Mouse (Mus musculus) forebrain, embryonic 13.5 days (tissue): Measurements from ENCODE around the gene Pax6. TPM values are rescaled to one million over a fixed set of nuclear protein-coding genes. Genes with fewer than 3 reads are reported as not detected.

Source experiments
- ATAC-seq: fragments of 200-750 bp; cut with Nextera tagmentation; 2 replicates; pipeline ENCODE4 v1.8.0; 2017
- H3K27ac ChIP-seq: fragments of 300-500 bp; sonication (generic); 2 replicates; pipeline ENCODE4 v1.5.1; 2015; ENCODE audit warnings: inconsistent platforms, mild to moderate bottlenecking, moderate library complexity
- H3K27me3 ChIP-seq: fragments of 300-500 bp; sonication (generic); 2 replicates; pipeline ENCODE4 v1.6.1; 2015; ENCODE audit warnings: mild to moderate bottlenecking, inconsistent platforms
- H3K36me3 ChIP-seq: fragments of 300-500 bp; sonication (generic); 2 replicates; pipeline ENCODE4 v1.6.1; 2015; ENCODE audit warnings: mild to moderate bottlenecking, inconsistent platforms; ENCODE audit not compliant: poor library complexity, severe bottlenecking
- H3K4me1 ChIP-seq: fragments of 300-500 bp; sonication (generic); 2 replicates; pipeline ENCODE4 v1.6.1; 2015; ENCODE audit warnings: inconsistent platforms
- H3K4me2 ChIP-seq: fragments of 300-500 bp; sonication (generic); 2 replicates; pipeline ENCODE4 v1.6.1; 2015; ENCODE audit warnings: inconsistent platforms, mild to moderate bottlenecking, moderate library complexity
- H3K4me3 ChIP-seq: fragments of 300-500 bp; sonication (generic); 2 replicates; pipeline ENCODE4 v1.5.1; 2015; ENCODE audit warnings: mild to moderate bottlenecking, inconsistent platforms
- H3K9ac ChIP-seq: fragments of 300-500 bp; sonication (generic); 2 replicates; pipeline ENCODE4 v1.6.1; 2015; ENCODE audit warnings: mild to moderate bottlenecking, inconsistent platforms
- H3K9me3 ChIP-seq: fragments of 300-500 bp; sonication (generic); replicated peaks from 2 replicates; pipeline ENCODE4 v1.6.1; 2016; ENCODE audit warnings: inconsistent platforms
- WGBS: fragments of 180-500 bp; shearing (Covaris S2); methylation state at CpG from one replicate; pipeline ENCODE4 v1.1.7; 2015; 5-methylcytosine and 5-hydroxymethylcytosine counted together
- polyA plus RNA-seq: library from polyadenylated mRNA; unstranded; fragments of >200 nt; fragmentation: Nextera tagmentation; extraction: Ambion mirVana; gene quantifications from 2 replicates; pipeline ENCODE4 v1.2.1, GENCODE M21; 2015

The Pax6 gene
- polyA plus RNA-seq, 1 experiment from 2014 or later, result 92.7 TPM

DNA sequence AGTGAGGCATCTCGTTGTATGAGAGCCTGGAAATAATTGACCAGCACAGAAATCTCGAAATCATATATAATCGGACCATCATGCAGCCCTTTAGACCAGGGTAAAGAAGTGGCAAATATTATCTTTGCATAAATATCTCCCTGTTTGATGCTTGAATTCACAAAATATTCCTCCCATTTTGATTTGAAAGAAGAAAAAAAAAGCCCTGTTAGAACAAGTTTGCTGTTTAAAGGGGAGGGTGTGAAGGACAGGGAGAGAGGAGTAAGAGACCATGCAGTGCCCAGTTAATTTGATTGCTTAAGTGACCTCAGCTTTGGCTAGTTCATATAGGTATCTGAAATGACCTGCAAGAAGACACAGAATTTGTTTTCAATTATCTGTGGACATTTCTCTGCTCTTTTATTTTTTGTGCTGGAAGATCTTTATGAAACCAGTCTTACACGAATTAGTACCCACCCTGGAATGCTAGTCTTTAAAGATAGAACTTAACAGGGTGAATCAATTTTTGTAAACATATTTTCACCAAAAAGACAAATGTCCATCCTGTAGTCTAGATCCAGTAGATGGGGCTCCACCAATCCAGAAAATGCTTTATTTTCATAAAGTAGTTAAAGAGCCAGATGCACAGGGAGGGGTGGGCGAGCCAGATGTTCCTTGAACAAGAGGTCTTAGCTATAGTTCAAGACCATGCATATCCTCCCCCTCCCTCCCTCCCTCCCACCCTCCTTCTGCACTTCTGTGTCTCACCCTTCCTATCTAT is 3.0 kb upstream of the Pax6 start:
- Histone ChIP-seq H3K4me3 (no peak overlapping the region), H3K4me1 (peaks cover 63% of the 10 kb centered on the region), H3K4me2 (no peak overlapping the region), H3K9me3 (no peaks in the 10 kb centered on the region), H3K9ac (no peak overlapping the region), H3K27ac (no peak overlapping the region), H3K27me3 (peaks cover 89% of the 10 kb centered on the region), H3K36me3 (no peaks in the 10 kb centered on the region)
- 36% methylated on average over 5 of the region's 5 CpGs for WGBS
- ATAC-seq, result no peak

DNA sequence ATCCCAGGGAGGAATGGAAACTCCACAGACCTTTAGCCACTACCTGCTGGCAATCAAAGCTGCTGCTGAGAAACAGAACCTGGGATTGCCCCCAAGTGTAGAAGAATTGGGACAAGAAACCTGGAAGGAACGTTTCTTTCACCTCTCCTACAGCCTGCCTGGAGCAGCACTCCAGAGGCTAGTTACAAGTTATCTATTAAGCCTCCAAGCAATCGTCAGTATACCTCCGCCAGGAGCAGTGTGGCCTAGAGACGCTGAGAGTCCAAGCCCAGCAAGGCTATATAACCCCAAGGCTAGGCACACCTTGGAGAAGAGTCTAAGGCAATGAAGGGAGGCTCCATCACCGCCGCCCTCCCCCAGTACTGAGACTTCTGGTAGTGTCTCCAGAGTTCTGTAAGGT is 2.4 kb upstream of the Pax6 start:
- Histone ChIP-seq H3K36me3 (no peaks in the 10 kb centered on the region), H3K27ac (no peak overlapping the region), H3K4me3 (no peak overlapping the region), H3K9ac (no peak overlapping the region), H3K4me2 (peak overlapping the region; percentile 78; the same call in 1 of the 2 replicates), H3K9me3 (no peaks in the 10 kb centered on the region), H3K27me3 (peaks cover 92% of the 10 kb centered on the region), H3K4me1 (peaks cover 64% of the 10 kb centered on the region)
- no peak for ATAC-seq
- 36% methylated on average over 6 of the region's 6 CpGs for WGBS

DNA sequence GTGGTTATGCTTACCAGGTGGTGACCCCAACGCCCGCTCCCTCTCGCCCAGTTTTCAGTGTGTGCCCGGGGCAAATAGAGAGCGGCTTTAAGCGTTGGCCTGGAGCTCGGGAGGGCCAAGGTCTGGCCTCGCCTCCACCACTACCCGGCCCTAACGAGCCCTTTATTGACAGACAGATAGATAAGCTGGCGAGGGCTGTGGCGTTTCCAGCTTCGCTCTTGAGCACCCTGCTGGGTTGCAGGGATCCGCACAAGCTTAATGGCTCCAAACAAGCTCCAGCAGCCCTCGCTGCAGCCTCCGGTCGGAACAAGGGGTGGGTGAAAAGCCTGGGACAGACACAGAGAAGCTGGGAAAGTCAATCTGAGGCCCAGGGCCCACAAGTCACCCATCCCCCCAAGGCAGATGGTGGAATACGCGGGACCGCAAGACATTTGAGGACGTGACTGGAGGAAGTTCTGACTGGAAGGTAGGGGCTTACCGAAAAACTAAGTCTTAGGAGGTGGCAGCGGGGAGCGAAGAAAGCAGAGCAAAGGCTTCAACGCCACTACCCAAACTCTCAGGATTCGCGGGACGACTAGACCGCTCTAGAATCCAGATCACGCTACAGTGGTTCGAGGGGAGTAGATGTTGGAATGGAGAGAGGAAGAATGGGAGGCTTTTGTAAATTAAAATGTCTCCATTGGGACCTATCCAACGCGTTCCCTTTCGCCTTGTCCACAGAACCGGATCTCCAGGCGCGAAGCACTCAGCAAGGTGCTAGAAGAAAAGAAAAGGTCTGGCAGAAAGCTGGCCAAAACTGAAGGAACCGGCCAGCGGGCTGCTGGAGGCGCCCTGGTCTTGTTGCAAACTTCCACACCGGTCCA is 1.7 kb upstream of the Pax6 start:
- H3K27me3 ChIP-seq, result peaks cover 94% of the 10 kb centered on the region
- no peaks in the 10 kb centered on the region for H3K9me3 ChIP-seq
- 8% methylated on average over 41 of the region's 41 CpGs for WGBS
- no peak for ATAC-seq
- H3K4me1 ChIP-seq, result peaks cover 65% of the 10 kb centered on the region
- peak overlapping the region; percentile 78 for H3K4me2 ChIP-seq
- no peaks in the 10 kb centered on the region for H3K36me3 ChIP-seq
- H3K9ac ChIP-seq, result no peak overlapping the region
- H3K4me3 ChIP-seq, result 0 out of 2 replicates have a peak overlapping the region, but pooled peaks have one; percentile 72
- H3K27ac ChIP-seq, result no peak overlapping the region

DNA sequence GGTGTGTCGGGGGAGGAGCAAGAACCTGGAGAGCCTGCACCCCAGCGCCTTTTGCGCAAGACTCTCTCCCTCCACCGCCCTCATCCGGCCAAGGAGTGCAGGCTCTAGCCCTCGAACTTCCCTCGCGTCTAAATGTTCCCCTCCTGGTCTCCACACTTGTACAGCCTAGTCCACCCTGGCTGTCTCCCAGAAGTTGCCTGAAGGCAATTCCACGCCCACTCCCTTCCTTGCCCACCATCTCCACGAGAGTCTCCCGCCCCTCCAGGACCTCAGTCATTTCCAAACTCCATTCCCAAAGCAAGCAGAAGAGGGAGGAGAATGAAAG is 1.1 kb upstream of the Pax6 start:
- no peak overlapping the region for H3K27ac ChIP-seq
- H3K36me3 ChIP-seq, result no peaks in the 10 kb centered on the region
- no peak for ATAC-seq
- peaks cover 97% of the 10 kb centered on the region for H3K27me3 ChIP-seq
- H3K9me3 ChIP-seq, result no peaks in the 10 kb centered on the region
- 4% methylated on average over 11 of the region's 11 CpGs for WGBS
- peaks cover 71% of the 10 kb centered on the region for H3K4me1 ChIP-seq
- H3K4me3 ChIP-seq, result 0 out of 2 replicates have a peak overlapping the region, but pooled peaks have one; percentile 72
- no peak overlapping the region for H3K9ac ChIP-seq
- peak overlapping the region; percentile 78 for H3K4me2 ChIP-seq

DNA sequence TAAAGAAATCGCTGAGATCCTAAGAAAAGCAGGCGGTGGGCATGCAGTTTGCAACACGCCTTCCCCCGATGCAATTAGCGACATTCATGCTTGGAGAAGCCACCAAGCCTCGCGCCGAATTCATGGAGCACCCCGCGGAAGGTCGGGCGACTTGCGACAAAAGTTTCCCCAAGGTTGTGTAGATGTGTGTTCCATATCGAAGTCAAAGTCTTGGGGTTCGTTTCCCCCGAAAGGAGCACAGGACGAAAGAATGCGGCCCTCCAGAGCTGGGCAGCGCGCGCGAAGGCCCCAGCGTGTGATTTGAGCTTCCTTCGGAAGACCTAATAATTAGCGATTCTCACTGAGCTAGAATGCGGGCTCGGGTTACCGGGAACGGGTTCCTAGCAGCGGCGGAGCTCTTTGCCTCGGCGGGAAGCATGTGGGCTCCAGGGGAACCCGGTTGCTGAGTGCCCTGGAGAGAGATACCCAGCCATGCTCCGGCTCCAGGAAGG is 716 bp downstream of the Pax6 start:
- Histone ChIP-seq H3K27ac (peak overlapping the region; percentile 95), H3K4me3 (peak overlapping the region; percentile 72), H3K4me2 (peak overlapping the region; percentile 78), H3K36me3 (no peaks in the 10 kb centered on the region), H3K4me1 (peaks cover 81% of the 10 kb centered on the region), H3K27me3 (peaks cover 96% of the 10 kb centered on the region), H3K9me3 (no peaks in the 10 kb centered on the region), H3K9ac (peak overlapping the region; percentile 81)
- under 1% methylated on average over 35 of the region's 35 CpGs for WGBS
- no peak for ATAC-seq

DNA sequence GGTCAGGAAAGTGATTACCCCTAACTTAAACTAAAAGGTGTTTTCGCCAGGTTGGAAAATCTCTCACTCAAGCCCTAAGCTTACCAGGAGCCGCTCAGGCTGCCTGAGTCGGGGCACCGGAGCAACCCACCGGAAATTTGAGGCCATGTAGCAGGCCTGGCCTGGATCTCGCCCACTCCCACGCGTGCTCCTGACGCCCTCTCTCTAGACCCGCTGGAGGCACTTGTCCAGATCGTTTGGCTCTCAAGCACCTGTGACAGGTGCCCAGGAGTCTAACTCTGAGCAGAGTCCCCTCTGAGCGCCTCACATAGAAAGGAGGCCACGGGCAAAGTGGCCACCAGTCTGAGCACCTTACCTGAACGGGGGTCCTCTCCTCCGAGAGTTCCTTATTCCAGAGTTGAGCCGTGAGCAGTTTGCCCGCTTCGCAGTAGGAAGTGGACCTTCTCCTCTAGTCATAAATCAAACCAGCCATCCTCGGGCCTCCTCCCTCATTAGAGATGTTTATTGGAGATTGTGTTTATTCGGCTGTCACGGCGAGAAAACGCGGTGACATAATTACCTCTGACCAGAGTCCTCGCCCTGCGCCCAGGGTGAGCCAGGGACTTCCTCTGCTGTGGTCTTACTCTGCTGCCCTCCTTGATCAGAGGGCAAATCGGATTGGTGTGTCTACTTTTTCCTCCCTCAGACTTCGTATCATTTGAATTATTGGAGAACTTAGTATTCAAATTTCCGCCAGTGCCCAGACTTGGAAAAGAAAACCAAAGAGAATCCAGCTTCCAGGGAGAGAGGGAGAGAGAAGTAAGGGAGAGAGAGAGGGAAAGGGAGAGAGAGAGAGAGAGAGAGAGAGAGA is 1.4 kb downstream of the Pax6 start:
- H3K4me1 ChIP-seq, result peaks cover 86% of the 10 kb centered on the region
- H3K36me3 ChIP-seq, result no peaks in the 10 kb centered on the region
- peak overlapping the region; percentile 81 for H3K9ac ChIP-seq
- peaks cover 93% of the 10 kb centered on the region for H3K27me3 ChIP-seq
- peak overlapping the region; percentile 78 for H3K4me2 ChIP-seq
- H3K27ac ChIP-seq, result peak overlapping the region; percentile 95
- H3K9me3 ChIP-seq, result no peaks in the 10 kb centered on the region
- 3% methylated on average over 29 of the region's 29 CpGs for WGBS
- ATAC-seq, result no peak
- peak overlapping the region; percentile 72 for H3K4me3 ChIP-seq

DNA sequence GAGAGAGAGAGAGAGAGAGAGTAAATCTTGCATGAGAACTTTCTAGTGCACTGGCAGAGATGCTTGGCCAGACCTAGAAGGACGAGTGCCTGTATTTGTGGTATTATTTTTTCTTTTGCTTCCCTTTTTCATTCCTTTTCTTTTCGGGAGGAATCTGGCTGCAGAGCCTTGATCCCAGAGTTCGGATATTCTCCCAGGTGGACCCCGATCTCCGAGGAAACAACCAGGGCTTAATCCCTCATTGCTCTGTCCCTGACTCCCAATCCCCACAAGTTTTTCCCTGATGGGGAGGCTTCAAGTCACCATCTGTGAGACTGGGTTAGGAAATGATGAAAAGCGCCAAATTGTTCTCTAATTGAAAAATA is 2.0 kb downstream of the Pax6 start:
- peak overlapping the region; percentile 81 for H3K9ac ChIP-seq
- WGBS, result 6% methylated on average over 6 of the region's 6 CpGs
- no peaks in the 10 kb centered on the region for H3K36me3 ChIP-seq
- H3K4me1 ChIP-seq, result peaks cover 89% of the 10 kb centered on the region
- H3K9me3 ChIP-seq, result no peaks in the 10 kb centered on the region
- peak overlapping the region; percentile 78 for H3K4me2 ChIP-seq
- H3K27ac ChIP-seq, result peak overlapping the region; percentile 95
- H3K4me3 ChIP-seq, result peak overlapping the region; percentile 72
- peaks cover 87% of the 10 kb centered on the region for H3K27me3 ChIP-seq
- no peak for ATAC-seq

DNA sequence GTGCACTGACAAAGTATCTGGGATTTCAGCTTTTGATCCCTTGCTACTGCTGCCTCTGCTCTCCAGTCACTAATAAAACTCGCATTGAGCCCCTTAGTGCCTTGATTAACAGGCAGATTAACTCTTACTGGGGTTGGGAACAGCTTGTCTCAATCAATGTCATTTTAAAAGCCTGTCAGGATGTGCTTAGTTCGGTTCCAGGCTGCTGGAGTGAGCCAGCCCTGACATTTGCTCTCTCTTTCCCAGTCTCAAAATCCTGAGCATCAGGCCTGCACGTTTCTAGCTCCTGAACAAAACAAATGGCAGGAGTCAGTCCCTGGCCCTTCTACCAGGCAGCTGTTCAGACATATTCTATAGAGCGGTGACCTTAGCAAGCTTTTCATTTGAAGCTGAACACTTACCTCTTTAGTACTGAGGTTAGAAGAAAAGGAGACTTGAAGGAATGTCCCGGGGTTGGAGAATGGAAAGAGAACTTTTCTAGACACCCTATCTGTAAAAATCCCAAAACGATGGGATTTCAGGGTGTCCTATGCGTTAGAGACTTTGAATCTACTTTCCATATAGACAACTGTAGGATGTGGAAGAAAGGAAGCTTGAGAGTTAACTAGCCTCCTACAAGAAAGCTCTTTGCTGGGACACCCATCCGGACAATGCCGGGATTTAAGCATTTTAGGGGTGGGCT is 2.6 kb downstream of the Pax6 start:
- peak overlapping the region; percentile 95 for H3K27ac ChIP-seq
- 7% methylated on average over 9 of the region's 9 CpGs for WGBS
- H3K9ac ChIP-seq, result peak overlapping the region; percentile 81
- H3K4me3 ChIP-seq, result peak overlapping the region; percentile 72
- peaks cover 82% of the 10 kb centered on the region for H3K27me3 ChIP-seq
- peaks cover 89% of the 10 kb centered on the region for H3K4me1 ChIP-seq
- ATAC-seq, result no peak
- H3K9me3 ChIP-seq, result no peaks in the 10 kb centered on the region
- H3K36me3 ChIP-seq, result no peaks in the 10 kb centered on the region
- peak overlapping the region; percentile 78 for H3K4me2 ChIP-seq

DNA sequence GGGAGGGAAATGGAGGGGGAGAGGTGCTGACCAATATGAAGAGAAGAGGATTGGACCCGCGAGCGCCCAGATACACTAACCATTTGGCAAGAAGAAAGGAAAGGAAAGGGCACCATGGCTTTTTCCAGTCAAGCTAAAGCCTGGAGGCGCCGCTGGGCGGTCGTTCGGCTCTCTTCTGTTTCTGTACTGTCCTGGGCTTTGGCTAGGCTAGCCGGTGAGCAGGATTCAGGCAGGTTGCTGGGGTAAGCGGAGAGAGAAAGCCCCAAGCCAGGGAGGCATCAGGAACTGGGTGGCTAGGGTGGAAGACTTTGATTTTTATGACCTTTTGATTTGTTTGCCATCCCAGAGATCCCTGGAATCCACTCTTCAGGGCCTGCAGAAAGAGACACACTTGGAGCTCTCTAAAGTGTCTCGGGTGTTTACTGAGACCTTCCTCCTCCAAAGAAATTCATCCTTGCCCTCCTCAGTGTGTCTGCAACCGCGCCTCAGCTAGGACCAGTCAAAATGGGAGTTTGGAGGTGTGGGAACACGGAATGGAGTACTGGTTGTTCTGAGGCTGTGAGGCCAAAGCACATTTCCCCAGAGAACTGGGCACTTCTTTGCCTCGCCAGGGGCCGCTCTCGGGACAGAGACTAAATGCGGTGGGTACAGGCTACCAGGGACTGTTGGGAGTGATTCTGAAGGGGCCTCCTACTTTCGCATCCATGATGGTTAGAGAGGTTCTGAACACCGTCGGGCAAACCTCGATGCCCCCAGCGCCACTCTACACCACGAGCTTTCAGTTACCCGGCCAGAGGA is 3.3 kb downstream of the Pax6 start:
- H3K9ac ChIP-seq, result peak overlapping the region; percentile 81
- peaks cover 74% of the 10 kb centered on the region for H3K27me3 ChIP-seq
- H3K27ac ChIP-seq, result peak overlapping the region; percentile 95
- 7% methylated on average over 25 of the region's 25 CpGs for WGBS
- no peaks in the 10 kb centered on the region for H3K9me3 ChIP-seq
- H3K4me2 ChIP-seq, result peak overlapping the region; percentile 78
- peak overlapping the region; percentile 72 for H3K4me3 ChIP-seq
- ATAC-seq, result no peak
- H3K36me3 ChIP-seq, result no peaks in the 10 kb centered on the region
- peaks cover 85% of the 10 kb centered on the region for H3K4me1 ChIP-seq

DNA sequence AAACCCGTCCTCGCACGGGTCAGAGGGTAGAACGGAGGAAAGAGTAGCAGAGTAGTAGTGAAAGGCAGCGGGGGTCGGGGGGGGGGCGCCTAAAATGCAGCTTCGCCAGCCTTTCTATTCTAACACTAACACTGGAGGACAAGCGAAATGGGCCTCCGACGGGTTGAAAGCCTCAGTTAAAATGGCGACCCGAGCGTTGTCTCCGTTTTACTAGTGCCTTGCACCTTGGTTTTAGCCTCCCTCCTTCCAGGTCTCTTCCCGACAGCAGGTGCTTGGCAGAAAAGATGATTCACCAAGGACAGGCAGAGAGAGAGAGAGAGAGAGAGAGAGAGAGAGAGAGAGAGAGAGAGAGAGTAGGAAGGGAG is 3.9 kb downstream of the Pax6 start:
- Histone ChIP-seq H3K4me3 (peak overlapping the region; percentile 72), H3K9ac (peak overlapping the region; percentile 81), H3K4me1 (peaks cover 84% of the 10 kb centered on the region), H3K4me2 (peak overlapping the region; percentile 78), H3K36me3 (no peaks in the 10 kb centered on the region), H3K27me3 (peaks cover 74% of the 10 kb centered on the region), H3K9me3 (no peaks in the 10 kb centered on the region), H3K27ac (peak overlapping the region; percentile 95)
- no peak for ATAC-seq
- 2% methylated on average over 15 of the region's 16 CpGs for WGBS

DNA sequence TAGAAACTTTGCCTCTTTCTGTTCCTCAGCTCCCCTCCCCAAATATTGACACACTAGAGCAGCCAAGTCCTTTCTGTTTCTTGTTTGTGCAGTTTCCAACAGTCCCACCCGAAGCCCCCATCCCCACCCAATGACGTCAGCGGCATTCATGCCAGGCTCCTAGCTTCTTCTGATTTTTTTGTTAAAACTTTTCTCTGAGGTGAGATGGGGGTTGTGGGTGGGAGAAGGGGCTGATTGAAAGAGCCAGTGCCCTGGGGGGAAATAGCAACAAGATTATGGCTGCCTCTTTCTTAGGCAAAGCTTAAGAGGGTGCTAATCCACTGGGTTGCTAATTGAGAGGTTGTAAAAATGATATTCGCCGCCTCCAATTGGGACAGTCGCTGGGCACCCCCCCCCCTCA is 4.4 kb downstream of the Pax6 start:
- H3K4me1 ChIP-seq, result peaks cover 83% of the 10 kb centered on the region
- peak overlapping the region; percentile 90 for H3K9ac ChIP-seq
- peak overlapping the region; percentile 78 for H3K4me2 ChIP-seq
- H3K9me3 ChIP-seq, result no peaks in the 10 kb centered on the region
- H3K36me3 ChIP-seq, result no peaks in the 10 kb centered on the region
- ATAC-seq, result peak; percentile 3; the same call in 1 of the 2 replicates
- H3K27me3 ChIP-seq, result peaks cover 72% of the 10 kb centered on the region
- peak overlapping the region; percentile 72 for H3K4me3 ChIP-seq
- WGBS, result 2% methylated on average over 6 of the region's 6 CpGs
- peak overlapping the region; percentile 95 for H3K27ac ChIP-seq
